Mouse (Mus musculus): ENCODE measurements at regions not wholly inside any gene's neighbourhood (a gene's known extent, or its start where the extent isn't known, plus 50 kb on each side); places are given as distances from the start of the nearest gene placed in this dataset.

DNA sequence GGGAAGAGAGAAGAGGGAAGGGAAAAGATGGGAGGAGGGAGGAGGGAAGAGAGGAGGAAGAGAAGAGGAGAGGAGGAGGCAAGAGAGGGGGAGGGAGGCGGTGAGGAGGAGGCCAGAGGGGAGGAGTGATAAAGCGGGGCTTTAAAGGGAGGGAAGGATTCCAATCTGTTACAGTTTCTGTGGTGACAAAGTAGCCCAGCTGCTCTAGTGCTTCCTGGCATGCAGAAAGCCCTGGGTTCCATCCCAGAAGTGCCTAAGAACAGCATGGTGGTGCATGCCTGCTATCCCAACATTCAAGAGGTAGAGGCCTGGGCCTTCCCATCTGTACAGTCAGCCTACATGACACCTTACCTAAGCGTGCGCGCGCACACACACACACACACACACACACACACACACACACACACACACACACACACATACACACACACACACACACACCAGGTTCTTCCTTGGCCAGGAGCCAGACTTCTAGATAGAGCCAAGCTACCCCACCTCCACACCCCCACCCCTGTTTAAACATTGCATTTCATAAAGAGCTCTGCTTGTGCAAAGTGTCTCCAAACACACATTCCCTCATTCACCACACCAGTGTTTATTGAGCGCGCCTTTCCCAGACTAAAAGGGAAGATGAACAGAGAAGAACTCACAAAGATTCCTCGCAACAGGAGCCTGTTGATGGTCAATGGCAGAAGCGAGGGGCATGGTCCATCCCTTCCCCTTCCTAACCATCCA is 226.4 kb downstream of the Cbln4 start:
- ATAC-seq (ENCODE audit: low FRiP score), result peak; percentile 24; the same call in 1 of the 2 replicates

DNA sequence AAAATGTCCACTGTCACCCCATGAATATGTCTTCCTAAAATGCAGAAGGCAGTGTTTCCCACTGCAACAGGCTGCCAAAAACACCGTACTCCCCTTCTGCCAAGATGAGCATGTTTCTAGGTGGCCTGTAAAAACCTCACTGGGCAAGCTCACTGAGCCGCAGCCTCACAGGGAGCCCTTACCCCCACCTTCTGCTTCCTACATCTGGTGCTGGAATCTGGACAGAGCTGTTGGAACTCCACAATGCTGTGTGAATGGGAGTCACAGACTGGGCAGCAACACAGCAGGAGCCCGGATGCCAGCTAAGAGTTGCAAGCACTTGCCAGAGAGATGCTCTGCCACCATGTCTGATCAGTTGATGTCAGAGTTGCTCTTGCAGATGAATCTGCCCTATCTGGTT is 230.6 kb downstream of the Cbln4 start:
- Histone ChIP-seq H3K4me2 (replicated peaks) (no peak overlapping the region), H3K9ac (no peak overlapping the region), H3K4me1 (replicated peaks; ENCODE audit: control insufficient read depth, insufficient read depth, low read length) (no peaks in the 10 kb centered on the region), H3K27ac (no peak overlapping the region), H3K36me3 (replicated peaks; ENCODE audit: control insufficient read depth, insufficient read depth) (no peaks in the 10 kb centered on the region), H3K4me3 (replicated peaks; ENCODE audit: low read length) (no peak overlapping the region), H3K27me3 (ENCODE audit: control insufficient read depth, insufficient read depth, low read length) (no peaks in the 10 kb centered on the region), H3K9me3 (ENCODE audit: control insufficient read depth, low read length) (no peaks in the 10 kb centered on the region)
- WGBS, result 81% methylated on average over 3 of the region's 3 CpGs
- DNase-seq (ENCODE audit: low spot score) (no peak), ATAC-seq (ENCODE audit: low FRiP score) (no peak)

More for the DNA sequence above, 226.4 kb downstream of the Cbln4 start:
- Histone ChIP-seq H3K27me3 (ENCODE audit: control insufficient read depth, insufficient read depth, low read length) (no peaks in the 10 kb centered on the region), H3K27ac (no peak overlapping the region), H3K9me3 (ENCODE audit: control insufficient read depth, low read length) (no peaks in the 10 kb centered on the region), H3K36me3 (replicated peaks; ENCODE audit: control insufficient read depth, insufficient read depth) (no peaks in the 10 kb centered on the region), H3K4me2 (replicated peaks) (no peak overlapping the region), H3K4me1 (replicated peaks; ENCODE audit: control insufficient read depth, insufficient read depth, low read length) (no peaks in the 10 kb centered on the region), H3K4me3 (replicated peaks; ENCODE audit: low read length) (no peak overlapping the region), H3K9ac (no peak overlapping the region)
- 79% methylated on average over 8 of the region's 10 CpGs for WGBS
- no peak for DNase-seq (ENCODE audit: low spot score)

DNA sequence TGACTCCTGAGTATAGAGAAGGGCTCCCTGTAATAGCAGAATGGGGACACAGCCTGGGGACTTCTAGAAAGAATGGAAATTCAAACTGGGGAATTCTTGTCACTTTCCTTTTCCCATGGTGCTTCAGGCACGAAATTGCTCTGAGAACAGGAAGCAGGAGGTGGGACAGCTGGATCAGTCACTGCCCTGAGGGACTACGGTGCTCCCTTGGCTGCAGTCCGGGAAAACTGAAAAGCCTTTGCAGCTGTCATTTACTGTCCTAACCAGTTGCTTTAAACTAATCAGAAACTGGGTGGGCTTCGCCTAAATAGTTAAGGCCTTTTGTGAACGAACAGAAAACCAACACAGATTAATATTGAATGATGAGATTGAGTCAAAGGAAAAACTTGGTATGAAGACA is 237.9 kb downstream of the Cbln4 start:
- Histone ChIP-seq H3K36me3 (replicated peaks; ENCODE audit: control insufficient read depth, insufficient read depth) (no peaks in the 10 kb centered on the region), H3K4me1 (replicated peaks; ENCODE audit: control insufficient read depth, insufficient read depth, low read length) (no peaks in the 10 kb centered on the region), H3K9ac (no peak overlapping the region), H3K4me3 (replicated peaks; ENCODE audit: low read length) (no peak overlapping the region), H3K27ac (no peak overlapping the region), H3K27me3 (ENCODE audit: control insufficient read depth, insufficient read depth, low read length) (no peaks in the 10 kb centered on the region), H3K4me2 (replicated peaks) (no peak overlapping the region), H3K9me3 (ENCODE audit: control insufficient read depth, low read length) (no peaks in the 10 kb centered on the region)
- DNase-seq (ENCODE audit: low spot score), result no peak
- no peak for ATAC-seq (ENCODE audit: low FRiP score)
- WGBS, result 49% methylated on average over 5 of the region's 5 CpGs

DNA sequence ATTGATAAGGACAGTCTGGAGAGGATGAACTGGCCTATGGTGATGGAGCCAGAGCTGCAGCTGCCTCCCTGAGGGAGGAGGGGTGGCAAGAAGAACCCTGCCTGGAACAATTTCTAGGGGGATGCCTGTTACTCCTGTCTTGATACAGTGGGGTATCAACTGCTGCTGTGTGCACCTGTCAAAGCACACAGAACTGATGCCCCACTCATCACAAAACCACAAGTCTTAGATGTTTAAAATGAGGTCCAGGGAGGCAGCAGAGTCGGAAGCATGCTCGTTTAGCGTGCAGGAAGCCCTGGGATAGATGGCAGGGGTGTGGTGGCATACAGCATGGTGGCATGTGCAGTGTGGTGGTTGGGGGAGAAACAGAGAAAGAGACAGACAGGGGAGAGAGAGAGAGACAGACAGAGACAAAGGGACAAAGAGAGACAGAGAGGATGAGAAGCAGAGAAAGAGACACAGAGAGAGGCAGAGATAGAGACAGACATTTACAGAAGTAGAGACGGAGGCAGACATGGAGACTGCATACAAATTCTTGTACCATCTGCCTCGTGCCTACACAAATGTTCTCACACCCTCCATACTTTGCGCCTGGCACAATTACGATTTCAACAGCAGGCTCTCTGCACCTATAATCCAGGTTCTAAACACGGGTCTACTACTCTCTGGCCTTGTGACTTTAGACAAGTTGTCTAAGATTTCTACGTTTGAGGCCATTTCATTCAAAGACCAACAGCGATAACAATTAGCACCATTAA is 242.6 kb downstream of the Cbln4 start:
- H3K27ac ChIP-seq, result no peak overlapping the region
- H3K9me3 ChIP-seq (ENCODE audit: control insufficient read depth, low read length), result no peaks in the 10 kb centered on the region
- no peak for DNase-seq (ENCODE audit: low spot score)
- no peak overlapping the region for H3K4me3 ChIP-seq (replicated peaks; ENCODE audit: low read length)
- H3K9ac ChIP-seq, result no peak overlapping the region
- no peaks in the 10 kb centered on the region for H3K27me3 ChIP-seq (ENCODE audit: control insufficient read depth, insufficient read depth, low read length)
- no peaks in the 10 kb centered on the region for H3K4me1 ChIP-seq (replicated peaks; ENCODE audit: control insufficient read depth, insufficient read depth, low read length)
- WGBS, result 89% methylated on average over 10 of the region's 10 CpGs
- no peak overlapping the region for H3K4me2 ChIP-seq (replicated peaks)
- no peaks in the 10 kb centered on the region for H3K36me3 ChIP-seq (replicated peaks; ENCODE audit: control insufficient read depth, insufficient read depth)
- ATAC-seq (ENCODE audit: low FRiP score), result no peak

DNA sequence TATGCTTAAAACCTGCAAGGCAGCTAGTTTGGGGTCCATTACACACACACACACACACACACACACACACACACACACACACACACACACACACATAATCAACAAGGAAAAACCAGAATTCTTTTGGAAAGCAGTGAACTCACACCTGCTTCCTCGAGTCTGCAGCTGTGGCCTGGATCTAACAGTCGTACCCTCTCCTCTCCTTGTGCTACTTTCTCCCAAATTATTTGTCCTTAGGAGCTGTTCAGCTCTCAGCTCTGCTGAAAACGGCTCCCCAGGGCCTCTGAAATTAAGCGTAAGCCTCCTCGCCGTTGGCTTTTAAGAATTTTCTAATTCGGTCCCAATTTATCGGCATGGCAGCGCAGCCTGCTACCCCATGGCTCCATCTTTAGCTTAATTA is 243.9 kb downstream of the Cbln4 start:
- Histone ChIP-seq H3K9ac (no peak overlapping the region), H3K4me1 (replicated peaks; ENCODE audit: control insufficient read depth, insufficient read depth, low read length) (no peaks in the 10 kb centered on the region), H3K36me3 (replicated peaks; ENCODE audit: control insufficient read depth, insufficient read depth) (no peaks in the 10 kb centered on the region), H3K4me2 (replicated peaks) (0 out of 2 replicates have a peak overlapping the region, but pooled peaks have one; percentile 4), H3K9me3 (ENCODE audit: control insufficient read depth, low read length) (no peaks in the 10 kb centered on the region), H3K4me3 (replicated peaks; ENCODE audit: low read length) (no peak overlapping the region), H3K27ac (no peak overlapping the region), H3K27me3 (ENCODE audit: control insufficient read depth, insufficient read depth, low read length) (no peaks in the 10 kb centered on the region)
- WGBS, result 48% methylated on average over 9 of the region's 9 CpGs
- ATAC-seq (ENCODE audit: low FRiP score) (no peak), DNase-seq (ENCODE audit: low spot score) (no peak)

DNA sequence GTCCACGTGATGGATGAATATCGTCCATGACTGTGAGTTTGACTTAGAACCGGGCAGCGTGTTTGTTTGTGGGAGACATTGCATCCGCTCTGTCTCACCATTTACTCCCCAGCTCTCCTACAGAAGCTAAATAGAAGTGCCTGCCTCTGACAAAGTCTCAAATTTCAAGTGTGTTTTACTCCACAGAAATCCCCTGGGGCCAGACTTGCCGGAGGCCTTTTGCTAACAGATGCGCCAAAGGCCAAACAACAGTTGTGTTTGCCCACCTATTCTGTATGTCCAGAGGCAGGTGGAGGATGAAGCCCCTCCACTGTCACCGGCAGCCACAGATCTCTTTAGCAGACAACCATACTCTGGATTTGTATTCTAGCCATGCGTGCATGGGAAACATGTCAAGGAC is 252.6 kb downstream of the Cbln4 start:
- no peak overlapping the region for H3K4me2 ChIP-seq (replicated peaks)
- H3K4me1 ChIP-seq (replicated peaks; ENCODE audit: control insufficient read depth, insufficient read depth, low read length), result no peaks in the 10 kb centered on the region
- H3K4me3 ChIP-seq (replicated peaks; ENCODE audit: low read length), result no peak overlapping the region
- H3K27me3 ChIP-seq (ENCODE audit: control insufficient read depth, insufficient read depth, low read length), result no peaks in the 10 kb centered on the region
- no peaks in the 10 kb centered on the region for H3K9me3 ChIP-seq (ENCODE audit: control insufficient read depth, low read length)
- 74% methylated on average over 9 of the region's 9 CpGs for WGBS
- no peak overlapping the region for H3K9ac ChIP-seq
- ATAC-seq (ENCODE audit: low FRiP score) (no peak), DNase-seq (ENCODE audit: low spot score) (no peak)
- H3K36me3 ChIP-seq (replicated peaks; ENCODE audit: control insufficient read depth, insufficient read depth), result no peaks in the 10 kb centered on the region
- no peak overlapping the region for H3K27ac ChIP-seq

DNA sequence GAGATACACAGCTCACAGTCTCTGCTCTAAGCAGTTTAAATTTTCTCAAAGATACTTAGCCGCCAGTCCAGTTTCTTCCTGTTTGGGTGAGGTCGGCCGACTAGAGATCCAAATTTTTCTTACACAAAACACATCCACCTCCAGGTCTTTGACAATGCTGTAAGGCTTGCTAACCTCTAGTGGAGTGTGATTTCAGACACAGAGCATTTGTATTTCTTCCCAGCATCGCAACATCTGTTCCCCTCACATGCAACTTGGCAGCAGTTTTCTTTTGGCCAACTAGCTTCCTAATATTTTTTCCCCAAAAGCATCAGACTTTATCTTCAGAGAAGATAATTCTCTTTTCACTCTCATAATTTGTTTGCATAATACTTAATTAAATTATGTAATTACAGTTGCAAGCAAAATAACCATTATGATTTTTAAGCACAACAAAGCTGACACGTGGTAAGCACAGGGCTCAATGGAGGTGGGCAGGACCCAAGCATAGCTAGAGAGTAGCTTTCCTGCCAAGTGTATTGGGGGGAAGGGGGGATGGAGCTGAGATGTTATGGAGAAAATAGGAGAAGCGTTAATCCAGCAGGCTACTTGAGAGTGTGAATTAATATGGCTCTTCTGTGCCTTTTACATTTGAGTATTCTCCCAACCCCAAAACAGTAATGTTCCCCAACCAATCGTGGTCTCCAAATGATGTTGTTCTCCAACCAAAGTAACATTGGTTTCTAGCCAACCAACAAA is 276.9 kb downstream of the Cbln4 start:
- no peak for ATAC-seq (ENCODE audit: low FRiP score)

DNA sequence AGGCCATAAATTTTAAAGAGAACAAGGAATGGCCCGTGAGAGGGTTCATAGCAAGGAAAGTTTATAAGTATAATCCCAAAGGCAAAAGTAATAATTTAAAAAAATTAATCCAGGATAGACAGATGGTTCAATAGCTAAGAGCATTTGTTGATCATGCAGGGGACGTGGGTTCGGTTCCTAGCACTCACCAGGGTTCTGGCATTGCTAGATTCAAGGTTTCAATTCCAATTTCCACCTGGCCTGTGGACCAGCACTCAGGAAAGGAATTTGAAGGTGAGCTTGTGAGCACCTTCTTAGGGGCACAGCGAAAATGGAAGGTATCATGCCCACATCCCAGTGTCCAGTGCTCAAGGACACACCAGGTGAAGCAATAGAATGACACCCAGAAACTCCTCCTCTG is 278.2 kb downstream of the Cbln4 start:
- Histone ChIP-seq H3K27me3 (ENCODE audit: control insufficient read depth, insufficient read depth, low read length) (no peaks in the 10 kb centered on the region), H3K4me2 (replicated peaks) (no peak overlapping the region), H3K36me3 (replicated peaks; ENCODE audit: control insufficient read depth, insufficient read depth) (no peaks in the 10 kb centered on the region), H3K4me3 (replicated peaks; ENCODE audit: low read length) (no peak overlapping the region), H3K27ac (no peak overlapping the region), H3K9me3 (ENCODE audit: control insufficient read depth, low read length) (no peaks in the 10 kb centered on the region), H3K4me1 (replicated peaks; ENCODE audit: control insufficient read depth, insufficient read depth, low read length) (no peaks in the 10 kb centered on the region), H3K9ac (no peak overlapping the region)
- DNase-seq (ENCODE audit: low spot score) (no peak), ATAC-seq (ENCODE audit: low FRiP score) (no peak)
- 91% methylated on average over 4 of the region's 4 CpGs for WGBS

More for the DNA sequence above, 276.9 kb downstream of the Cbln4 start:
- DNase-seq (ENCODE audit: low spot score), result no peak
- 80% methylated on average over 7 of the region's 7 CpGs for WGBS
- H3K27ac ChIP-seq, result no peak overlapping the region
- no peaks in the 10 kb centered on the region for H3K4me1 ChIP-seq (replicated peaks; ENCODE audit: control insufficient read depth, insufficient read depth, low read length)
- H3K9ac ChIP-seq, result no peak overlapping the region
- H3K9me3 ChIP-seq (ENCODE audit: control insufficient read depth, low read length), result no peaks in the 10 kb centered on the region
- H3K36me3 ChIP-seq (replicated peaks; ENCODE audit: control insufficient read depth, insufficient read depth), result no peaks in the 10 kb centered on the region
- H3K27me3 ChIP-seq (ENCODE audit: control insufficient read depth, insufficient read depth, low read length), result no peaks in the 10 kb centered on the region
- no peak overlapping the region for H3K4me3 ChIP-seq (replicated peaks; ENCODE audit: low read length)
- H3K4me2 ChIP-seq (replicated peaks), result no peak overlapping the region

DNA sequence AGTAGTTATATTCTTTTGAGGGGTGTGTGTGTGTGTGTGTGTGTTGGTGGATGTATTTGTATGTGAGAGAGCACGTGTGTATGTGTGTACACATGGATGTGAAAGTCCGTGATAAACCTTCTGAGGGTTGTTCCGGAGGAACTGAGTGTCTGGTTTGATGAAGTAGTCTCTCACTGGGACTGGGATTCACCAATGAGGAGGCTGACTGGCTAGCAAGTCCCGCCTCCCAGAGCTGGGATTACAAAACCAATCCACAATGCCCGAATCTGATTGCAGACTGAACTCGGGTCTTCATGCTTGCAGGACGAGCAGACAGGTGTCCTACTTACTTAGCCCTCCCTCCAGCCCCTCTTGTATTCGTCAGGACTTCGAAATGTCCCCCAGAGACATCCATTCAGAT is 289.8 kb downstream of the Cbln4 start:
- ATAC-seq (ENCODE audit: low FRiP score), result no peak
- Histone ChIP-seq H3K4me1 (replicated peaks; ENCODE audit: control insufficient read depth, insufficient read depth, low read length) (no peaks in the 10 kb centered on the region), H3K9ac (no peak overlapping the region), H3K27me3 (ENCODE audit: control insufficient read depth, insufficient read depth, low read length) (no peaks in the 10 kb centered on the region), H3K4me2 (replicated peaks) (no peak overlapping the region), H3K4me3 (replicated peaks; ENCODE audit: low read length) (no peak overlapping the region), H3K36me3 (replicated peaks; ENCODE audit: control insufficient read depth, insufficient read depth) (no peaks in the 10 kb centered on the region), H3K9me3 (ENCODE audit: control insufficient read depth, low read length) (no peaks in the 10 kb centered on the region), H3K27ac (no peak overlapping the region)
- DNase-seq (ENCODE audit: low spot score), result no peak
- WGBS, result 69% methylated on average over 9 of the region's 9 CpGs

Measured in hindbrain, embryonic 14.5 days (tissue).